Mouse (Mus musculus): ENCODE measurements around the gene Selenon.

Selenon gene

DNA sequence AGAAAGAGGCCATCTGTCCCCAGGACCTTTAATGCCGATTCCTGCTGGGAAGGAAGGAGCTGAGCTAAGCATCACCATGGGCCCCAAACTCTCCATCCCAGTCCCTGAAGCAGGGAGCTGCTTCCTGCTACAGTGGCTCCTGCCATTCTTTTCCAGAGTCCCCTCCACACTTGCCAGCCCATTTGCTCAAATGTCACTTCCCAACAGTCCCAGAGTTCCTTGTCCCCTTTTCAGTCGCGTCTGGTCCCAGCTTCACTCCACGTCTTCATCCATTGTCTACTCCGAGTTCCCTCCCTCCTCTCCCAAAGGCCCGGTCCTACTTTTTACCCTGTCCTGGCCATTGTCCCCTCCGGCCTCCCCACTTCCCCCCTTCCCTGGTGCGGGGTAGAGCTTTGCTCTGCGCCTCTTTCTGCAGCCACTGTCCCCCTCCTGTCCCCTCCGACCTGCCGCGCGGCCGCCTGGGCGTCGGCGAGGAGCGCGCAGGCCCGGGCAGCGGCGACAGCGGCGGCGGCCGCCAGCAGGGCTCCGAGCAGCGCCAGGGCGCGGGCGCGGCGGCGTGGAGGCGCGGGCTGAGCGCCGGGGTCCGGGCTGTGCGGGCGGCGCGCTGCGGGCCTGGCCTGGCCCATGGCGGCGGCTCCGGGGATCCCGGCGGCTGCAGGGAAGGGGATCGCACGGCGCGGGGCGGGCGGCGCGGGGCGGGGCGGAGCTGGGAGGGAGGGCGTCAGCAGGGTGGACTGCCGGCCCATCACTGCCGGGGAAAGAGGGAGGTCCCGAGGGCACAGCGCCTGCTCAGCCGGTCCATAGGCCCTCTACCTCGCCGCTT, at the start of gene Selenon:
TSS of gene Selenon (minus strand) at position 673 of the 823 bp plus-strand sequence.
- no peak for DNase-seq (ENCODE audit: low read depth, low spot score)

DNA sequence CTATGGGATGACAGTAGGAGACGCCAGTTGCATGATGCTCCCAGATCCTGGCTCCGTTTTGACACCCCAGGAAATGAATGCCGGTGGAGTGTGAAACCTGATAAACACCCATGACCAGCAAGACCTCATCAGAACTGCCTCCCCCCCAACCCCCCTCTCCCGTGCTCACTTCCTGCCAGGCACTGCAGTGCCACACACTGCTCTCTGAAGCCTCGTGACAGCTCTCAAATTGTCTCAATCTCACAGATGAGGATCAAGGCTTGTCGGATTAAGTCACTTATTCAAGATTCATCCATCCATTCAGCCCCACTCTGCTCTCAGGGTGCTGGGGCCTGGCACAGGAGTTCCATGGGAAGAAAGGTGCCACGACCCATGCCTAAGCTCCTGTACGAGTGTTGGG, 49.4 kb upstream of the Selenon start:
- DNase-seq (ENCODE audit: low read depth, low spot score): no peak

DNA sequence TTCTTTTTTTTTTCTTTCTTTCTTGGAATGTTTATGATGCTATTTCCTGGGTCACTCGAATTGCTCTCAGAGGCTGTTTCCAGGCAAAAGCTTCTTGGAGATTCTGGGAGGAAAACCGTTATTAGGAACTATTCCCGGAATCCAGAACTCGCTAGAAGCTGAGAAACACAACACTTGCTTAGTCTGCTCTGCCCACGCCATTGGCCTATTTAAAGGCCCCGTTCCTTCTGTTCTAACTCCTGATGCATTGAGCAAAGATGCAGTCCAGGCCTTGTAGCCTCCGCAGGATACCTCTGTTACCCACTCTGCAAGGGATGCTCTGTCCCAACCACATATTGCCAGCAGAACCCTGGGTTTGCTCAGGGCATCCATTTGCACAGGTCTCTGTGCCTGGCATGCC, 48.8 kb upstream of the Selenon start:
- no peak for DNase-seq (ENCODE audit: low read depth, low spot score)

DNA sequence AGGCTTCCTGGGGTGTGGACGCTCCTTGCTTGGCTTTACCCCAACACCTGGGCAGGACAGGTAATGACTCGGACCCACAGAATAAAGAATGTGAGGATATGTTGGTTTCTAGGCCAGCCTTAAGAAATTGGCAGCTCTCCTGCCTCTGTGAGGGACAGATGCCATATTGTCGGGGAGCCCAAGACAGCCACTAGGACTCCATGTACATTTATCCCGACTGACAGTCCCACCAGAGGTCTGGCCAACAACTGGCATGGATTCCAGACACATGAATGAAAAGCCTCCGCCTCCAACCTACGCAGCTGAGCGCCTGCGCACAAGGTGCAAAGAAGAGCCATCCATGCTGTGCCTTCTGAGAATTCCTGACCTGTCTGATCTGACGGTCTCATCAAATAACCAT, 48.1 kb upstream of the Selenon start:
- no peak for DNase-seq (ENCODE audit: low read depth, low spot score)

DNA sequence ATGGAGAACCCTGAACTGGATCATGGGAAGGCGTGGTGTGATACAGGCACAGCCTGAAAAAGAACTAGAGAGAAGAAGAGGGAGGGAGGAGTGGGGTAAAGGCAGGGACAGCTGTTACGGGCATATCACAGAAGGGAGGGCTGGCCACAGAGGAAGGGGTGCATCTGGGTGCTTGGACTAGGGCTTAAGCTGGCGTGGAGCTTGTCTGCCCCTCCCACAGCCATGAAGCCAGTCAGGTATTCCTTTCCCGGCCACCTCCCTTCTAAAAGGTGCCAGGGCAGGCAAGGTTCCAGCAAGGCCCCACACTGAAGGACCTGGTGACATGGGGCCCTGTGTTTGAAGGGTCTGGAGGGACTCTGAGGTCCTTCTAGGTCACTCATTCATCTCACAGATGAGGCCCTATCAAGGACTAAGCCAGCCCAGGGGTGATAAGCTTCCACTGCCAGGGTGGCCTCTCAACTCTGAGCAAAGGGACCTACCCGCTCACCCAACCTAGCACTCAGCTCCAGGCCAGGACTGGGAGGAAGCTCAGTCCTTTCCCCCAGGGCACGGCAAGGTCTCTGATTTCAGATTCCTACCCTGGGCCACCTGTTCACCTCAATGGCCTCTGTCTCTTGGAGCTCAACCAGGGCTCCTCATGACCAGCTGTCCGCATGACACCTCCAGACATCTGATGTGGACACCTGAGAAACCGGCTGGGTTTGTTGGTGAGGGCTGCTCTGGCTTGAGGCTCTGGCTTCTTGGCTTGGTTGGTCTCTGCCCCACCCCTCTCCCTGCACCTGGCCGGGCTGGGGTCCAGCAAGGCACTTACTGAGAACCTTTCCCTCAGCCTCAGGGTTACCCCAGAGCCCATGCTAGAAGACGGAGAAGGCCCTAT, 45.1 kb upstream of the Selenon start:
- DNase-seq (ENCODE audit: low read depth, low spot score): no peak

DNA sequence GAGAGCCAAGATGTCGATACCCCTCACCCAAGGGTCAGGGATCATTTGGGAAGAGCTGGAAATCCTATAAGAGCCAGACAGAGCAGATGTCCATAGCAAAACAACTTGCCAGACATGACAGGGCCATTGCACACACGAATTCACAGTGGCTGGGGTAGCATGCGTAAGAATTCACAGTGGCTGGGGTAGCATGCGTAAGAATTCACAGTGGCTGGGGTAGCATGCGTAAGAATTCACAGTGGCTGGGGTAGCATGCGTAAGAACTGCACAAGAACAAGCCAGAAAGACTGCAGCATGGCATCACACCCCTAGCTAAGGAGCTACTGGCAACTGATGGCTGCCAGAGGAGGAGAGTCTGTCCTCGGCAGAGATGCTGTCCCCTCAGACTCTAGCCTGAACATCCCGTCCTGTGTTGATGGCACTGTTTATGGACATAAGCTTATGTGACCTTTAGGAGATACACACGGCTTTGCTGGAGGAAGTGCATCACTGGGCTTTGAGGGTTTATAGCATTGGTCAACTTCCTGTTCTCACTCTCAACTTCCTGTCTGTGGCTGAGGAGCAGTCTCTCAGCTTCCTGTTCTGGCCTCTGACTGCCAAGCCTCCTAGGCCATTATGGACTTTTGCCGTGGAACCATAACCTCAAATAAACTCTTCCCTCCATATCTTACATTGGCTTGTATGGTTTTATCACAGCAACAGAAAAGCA, 42.9 kb upstream of the Selenon start:
- no peak for DNase-seq (ENCODE audit: low read depth, low spot score)

DNA sequence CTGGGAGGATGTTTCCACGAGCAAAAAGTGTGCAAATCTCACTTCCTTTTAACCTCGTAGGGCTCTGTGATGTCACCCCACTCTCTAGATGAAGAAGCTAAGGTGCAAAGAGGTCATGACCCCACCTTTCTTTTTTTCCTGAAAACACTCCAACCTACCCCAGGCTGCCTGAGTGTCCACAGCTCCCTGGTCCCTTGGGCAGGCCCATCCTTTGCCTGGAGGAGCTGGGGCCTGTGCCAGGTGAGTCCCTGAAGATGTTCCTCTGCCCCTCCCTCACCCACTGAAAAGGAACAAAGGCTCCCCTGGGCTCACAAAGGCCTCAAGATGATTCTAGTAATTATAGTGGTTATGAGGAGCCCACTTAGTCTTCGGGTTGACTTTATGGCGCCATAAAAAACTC, 40.5 kb upstream of the Selenon start:
- DNase-seq (ENCODE audit: low read depth, low spot score): no peak

DNA sequence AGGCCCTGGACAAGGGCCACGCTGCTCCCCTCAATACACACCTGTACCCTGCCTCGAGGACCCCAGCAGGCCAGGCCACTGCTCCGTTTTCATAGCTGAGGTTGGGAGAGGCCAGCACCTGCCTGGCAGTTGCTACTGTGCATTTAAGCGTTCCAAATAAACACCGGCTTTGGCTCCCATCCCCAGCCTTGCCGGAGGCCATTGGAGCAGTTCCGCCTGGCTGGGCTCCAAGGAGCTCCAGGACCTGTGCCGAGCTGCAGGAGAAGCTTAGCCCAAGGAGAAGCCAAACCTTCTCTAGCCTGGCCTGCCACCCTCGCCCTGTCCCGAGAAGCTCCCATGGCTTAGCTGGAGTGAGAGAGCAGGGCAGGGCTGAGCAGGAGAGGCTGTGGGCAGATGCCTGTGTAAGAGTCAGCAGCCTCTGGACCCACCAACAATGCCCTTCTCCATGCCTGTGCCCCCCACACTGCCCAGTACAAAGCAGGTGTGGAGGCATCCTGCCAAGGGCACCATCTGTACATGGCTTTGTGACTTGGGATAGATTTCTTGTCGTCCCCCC, 39.6 kb upstream of the Selenon start:
- DNase-seq (ENCODE audit: low read depth, low spot score): no peak

DNA sequence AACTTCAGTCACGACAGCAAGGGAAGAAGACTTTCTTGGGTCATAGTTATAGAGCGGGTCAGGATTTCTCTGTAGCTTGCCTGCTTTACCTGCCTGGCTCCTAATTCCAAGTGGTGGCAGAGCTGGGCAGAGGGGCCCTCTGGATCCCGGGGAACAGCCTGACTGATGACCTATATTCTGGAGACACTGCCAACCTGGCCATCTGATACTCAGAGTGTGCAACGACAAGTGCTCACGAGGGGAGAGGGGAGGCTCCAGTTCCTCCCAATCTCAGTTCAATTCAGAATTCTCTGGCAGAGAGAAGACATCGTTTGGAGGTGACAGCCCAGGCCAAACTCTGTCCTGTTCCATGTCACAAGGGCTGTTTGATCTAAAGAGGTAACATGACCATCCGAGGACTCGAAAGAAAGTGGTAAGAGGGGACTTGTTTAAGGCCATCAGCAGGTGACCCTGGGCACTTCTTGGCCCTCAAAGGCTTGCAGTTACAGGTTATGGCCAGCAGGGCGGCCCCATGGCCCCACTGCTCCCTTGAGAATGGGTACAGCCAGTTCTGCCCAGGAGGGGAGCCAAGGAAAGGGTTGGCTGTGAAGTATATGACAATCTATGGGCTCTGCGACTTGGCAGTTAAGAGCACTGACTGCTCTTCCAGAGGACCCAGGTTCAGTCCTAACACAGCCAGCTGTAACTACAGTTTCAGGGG, 38.4 kb upstream of the Selenon start:
- DNase-seq (ENCODE audit: low read depth, low spot score): no peak

DNA sequence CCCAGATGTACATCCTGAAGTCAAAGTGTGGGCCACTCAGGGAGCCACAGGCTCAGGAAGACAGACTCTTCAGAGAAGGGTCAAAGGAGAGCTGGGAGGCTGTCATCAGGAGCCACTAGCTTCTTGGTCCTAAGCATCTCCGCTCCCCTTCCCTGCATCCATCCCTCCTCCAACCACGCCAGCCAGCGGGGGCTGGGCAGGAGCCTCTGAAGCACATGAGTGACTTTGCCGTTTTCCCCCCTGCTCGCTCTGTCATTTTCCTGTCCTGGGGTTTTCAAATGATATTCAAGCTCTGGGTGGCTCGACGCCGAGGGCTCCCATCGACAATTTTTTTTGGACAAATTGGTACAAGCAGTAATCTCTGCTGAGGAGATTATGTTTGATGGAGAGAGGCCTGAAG, 37.8 kb upstream of the Selenon start:
- no peak for DNase-seq (ENCODE audit: low read depth, low spot score)

DNA sequence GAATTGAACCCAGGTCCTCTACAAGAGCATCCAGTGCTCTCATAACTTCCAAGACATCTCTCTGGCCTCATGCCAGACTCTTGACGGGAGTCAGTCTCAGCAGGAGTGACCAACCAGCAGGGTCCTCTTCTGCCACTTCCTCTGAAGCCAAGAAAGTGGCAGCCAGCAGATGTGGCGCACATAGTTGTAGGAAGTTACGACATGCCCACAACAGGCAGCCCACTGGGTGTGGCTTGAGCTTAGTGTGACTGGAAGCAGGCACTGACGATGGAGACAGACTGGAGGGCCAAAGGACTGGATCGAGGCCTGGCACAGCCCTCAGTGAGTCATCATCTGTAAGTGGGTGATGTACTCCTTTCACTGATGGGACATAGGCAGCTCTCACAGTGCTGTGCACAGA, 37.0 kb upstream of the Selenon start:
- no peak for DNase-seq (ENCODE audit: low read depth, low spot score)

DNA sequence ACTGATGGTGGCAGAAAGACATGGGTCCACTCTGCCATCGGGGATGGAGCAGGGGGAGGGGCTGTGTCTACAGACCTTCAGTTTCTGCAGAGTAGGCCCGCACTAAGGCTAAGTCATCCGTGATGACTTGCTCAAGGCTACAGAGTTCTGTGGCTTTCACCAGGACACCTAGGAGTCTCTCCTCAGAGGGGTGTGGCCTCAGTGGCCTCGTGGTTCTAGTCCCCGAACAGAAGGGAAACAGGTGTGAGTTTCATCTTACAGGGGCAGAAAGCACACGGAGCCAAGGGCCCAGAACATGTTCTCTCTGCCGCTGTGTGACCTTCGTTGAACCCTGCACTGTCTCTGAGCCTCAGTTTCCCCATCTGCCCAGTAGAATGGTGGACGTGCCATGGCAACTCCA, 36.3 kb upstream of the Selenon start:
- DNase-seq (ENCODE audit: low read depth, low spot score): no peak

DNA sequence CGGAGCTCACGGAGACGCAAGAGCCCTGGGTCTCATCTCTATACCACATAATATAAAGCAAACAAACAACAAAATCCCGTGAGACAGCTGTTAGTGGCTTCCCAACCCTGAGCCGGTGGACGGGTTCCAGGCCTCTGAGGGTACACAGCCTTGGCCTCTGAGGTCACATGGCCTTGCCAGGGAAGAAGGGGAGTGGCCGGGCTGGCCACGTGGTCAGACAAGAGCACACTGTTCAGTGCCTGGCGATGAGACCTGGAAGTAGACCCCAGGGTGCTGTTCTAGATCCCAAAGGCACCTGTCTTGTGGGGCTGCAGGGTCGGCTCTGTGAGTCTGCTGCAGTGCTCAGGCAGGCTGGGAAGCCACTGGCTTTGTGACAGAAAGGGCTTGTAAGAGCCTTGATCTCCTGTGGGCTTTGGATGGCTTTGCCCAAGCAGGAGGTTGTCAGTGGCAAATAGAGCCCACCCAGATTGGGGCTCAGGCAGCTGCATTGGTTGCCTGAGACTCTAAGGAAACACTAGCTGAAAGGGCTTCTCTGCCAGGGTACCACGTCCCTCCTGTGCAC, 35.8 kb upstream of the Selenon start:
- no peak for DNase-seq (ENCODE audit: low read depth, low spot score)

DNA sequence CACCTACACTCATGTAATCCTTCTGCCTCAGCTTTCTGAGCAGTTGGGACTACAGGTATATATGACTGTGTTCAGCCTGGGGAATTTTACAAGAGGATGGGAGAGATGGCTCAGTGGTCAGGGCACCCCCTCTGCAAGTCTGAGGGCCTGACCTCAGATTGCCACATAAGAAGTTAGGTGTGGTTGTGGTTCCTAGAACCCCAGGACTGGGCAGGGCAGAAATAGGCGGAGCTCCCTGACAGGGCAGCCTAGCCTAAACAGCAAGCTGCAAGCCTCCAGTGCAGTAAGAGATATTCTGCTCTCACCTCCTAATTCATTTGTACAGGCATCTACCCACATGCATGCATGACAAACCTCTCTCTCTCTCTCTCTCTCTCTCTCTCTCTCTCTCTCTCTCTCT, 34.7 kb upstream of the Selenon start:
- no peak for DNase-seq (ENCODE audit: low read depth, low spot score)

DNA sequence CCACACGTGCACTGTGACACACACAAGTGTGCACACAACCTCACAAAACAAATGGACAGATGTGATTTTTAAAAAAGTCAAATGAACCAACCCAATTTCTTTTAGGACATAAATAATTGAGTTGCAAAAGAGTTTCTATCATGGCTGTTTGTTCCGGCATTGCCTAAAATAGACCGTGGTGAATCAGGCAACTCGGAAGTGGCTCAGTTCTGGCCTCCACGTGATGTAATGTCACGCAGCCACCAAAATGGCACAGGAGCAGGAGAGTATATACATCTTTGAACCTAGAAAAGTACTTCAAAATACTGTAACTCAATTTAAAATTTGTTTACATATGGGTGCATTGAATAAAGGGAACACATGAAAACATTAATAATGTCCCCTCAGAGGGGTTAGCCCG, 34.2 kb upstream of the Selenon start:
- DNase-seq (ENCODE audit: low read depth, low spot score): no peak

DNA sequence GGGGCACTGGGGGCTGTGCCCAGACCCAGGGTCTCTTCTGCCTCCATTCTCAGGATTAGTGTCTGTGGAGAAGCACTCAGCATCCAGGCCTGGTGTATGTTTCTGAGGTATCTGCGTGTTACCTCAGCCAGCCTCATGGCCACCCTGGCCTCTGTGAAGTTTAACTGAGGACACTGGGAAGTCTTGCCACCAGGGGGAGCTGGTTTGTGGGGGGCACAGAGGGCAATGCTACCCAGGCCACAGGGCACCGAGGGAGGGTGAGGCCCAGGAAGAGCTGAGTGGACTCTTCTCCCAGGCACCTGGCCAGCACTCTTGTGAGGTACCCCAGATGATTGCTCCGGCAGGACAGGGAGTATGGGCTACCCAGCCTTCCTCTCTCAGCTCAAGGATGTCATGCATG, 31.5 kb upstream of the Selenon start:
- DNase-seq (ENCODE audit: low read depth, low spot score): no peak

DNA sequence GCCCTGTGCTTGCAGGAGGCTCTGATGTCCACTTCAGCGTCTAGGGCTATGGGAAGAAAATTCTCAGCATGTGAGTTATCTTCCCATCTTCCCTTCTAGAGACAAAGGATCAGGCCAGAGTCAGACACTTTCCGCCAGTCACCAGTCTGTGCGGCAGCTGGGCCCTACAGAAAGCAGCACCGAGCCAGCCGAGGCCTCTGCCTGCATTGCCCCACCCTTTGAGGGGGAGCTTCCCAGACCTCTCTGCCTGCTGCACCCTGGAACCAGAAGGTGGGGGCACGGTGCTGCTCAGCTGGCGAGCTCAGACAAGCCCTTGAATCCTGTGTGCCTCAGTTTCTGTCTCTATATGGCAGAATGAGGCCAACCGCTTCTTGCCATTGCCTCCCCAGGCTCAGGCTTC, 29.4 kb upstream of the Selenon start:
- no peak for DNase-seq (ENCODE audit: low read depth, low spot score)

DNA sequence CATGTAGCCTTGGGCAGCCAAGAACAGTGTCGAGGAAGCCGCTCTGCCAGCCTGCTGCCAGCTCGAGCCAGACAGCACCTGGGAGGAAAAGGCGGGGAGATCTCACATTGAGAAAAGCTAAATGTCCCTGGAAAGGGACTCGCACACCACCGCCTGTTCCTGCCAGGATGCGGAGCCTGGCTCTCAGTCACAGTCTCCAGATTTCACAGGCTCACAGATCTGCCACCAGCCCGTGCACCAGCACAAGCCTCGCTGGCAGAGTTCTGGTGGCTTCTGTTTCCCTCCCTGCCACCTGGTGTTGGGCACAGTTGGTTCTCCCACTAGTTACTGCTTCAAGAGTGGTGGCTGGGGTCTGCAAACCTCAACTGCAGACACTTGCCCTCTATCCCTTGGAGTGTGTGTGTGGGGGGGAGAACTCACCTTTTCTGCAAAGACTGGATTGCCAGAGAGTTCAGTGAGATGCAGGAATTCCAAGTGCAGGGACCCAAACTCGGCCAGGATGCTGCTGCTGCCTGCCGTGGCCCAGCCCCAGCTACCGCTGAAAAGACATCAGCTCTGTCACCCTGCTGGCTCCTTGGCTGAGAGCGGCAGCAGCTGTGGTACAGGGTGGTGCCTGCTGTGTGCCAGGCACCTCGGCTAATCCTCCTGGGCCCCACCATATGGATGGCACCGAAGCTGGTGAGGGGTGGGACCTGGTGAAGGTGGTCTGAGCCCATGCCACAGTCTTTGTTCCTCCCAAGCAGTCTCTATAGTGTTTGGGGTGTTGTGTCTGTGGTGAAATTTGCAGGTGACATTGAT, 28.6 kb upstream of the Selenon start:
- DNase-seq (ENCODE audit: low read depth, low spot score): no peak

DNA sequence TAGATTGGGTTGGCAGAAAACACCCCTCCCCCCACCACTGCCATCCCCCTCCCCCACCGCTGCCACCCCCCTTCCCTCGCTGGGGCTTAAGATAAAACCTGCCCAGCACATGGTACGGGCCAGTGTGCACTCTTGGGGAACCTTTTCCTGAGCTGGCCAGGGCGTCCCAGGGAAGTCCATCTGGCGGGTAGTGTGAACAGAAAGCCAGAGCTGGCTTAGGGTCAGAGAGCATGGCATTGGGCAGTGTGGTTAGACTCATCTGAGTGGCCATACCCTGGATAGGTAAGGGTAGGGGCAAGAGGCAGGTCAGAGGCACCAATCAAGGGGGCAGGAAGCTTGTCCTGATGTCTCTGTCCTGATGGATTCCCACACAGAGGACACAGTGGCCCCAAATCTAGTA, 27.7 kb upstream of the Selenon start:
- DNase-seq (ENCODE audit: low read depth, low spot score): no peak

DNA sequence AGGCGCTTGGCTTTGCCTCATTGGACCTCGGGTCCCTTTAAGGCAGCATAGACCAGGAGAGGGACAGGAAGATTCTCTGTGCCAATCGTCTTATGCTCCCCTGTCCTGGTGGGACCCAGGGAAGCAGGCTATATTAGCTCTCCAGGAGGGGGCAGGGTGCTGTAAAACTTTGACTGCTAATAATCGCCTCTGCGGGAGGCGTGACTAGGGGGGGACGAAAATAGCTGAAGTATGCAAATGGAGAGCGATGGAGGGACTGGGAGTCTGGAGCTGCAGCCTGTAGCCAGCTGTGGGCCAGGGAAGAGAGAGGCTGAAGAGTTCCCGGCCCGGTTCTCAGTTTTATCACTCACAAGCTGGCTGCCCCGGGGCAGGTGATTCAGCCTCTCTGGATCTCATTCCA, 27.2 kb upstream of the Selenon start:
- DNase-seq (ENCODE audit: low read depth, low spot score): no peak
